Mouse (Mus musculus) embryonic fibroblast, embryonic 13.5 days (primary cell): ENCODE measurements around the gene Plcl2.

Experiments
- CTCF ChIP-seq: IDR thresholded peaks from 2 replicates; pipeline ENCODE4 v1.5.1; 2011; ENCODE audit warnings: mild to moderate bottlenecking, control low read depth, low read length, moderate library complexity, borderline replicate concordance; ENCODE audit not compliant: insufficient read depth
- POLR2A ChIP-seq: IDR thresholded peaks from 2 replicates; pipeline ENCODE4 v1.6.1; 2011; ENCODE audit warnings: low read depth, mild to moderate bottlenecking, control low read depth, low read length, moderate library complexity

GRCm38 (mm10) chr17:50586834-50587233 lies 77.6 kb downstream of the Plcl2 start:
- no peak for TF ChIP-seq POLR2A
- TF ChIP-seq CTCF: no peak
